Mouse (Mus musculus) erythroblast, embryonic 14.5 days (primary cell): ENCODE measurements at regions not wholly inside any gene's neighbourhood (a gene's known extent, or its start where the extent isn't known, plus 50 kb on each side); places are given as distances from the start of the nearest gene placed in this dataset.

Source experiments
- GATA1 ChIP-seq: IDR thresholded peaks from 2 replicates; pipeline ENCODE4 v1.6.1; 2012; ENCODE audit warnings: low read length, inconsistent platforms, mixed read lengths
- TAL1 ChIP-seq: IDR thresholded peaks from 3 replicates; pipeline ENCODE4 v1.6.1; 2012; ENCODE audit warnings: low read length, inconsistent platforms, mixed read lengths

DNA sequence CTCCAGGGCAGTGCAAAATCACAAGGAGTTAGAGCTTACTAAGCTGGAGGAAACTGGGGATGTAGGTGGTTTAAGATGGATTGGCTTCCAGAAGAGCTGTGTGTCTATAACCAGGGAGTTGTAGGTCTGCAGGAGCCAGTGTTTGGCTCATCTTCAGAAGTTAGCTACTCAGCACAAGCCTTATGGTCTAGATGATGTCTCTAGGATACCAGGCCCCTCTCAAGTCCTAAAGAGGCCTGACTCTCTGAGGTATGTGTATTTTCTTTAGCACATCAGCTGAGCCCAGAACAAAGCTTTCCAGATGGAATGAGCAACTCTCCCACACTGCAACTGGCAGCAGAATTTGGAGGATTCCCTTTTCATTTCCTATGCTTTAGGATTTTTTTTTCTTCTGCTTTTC lies 680.3 kb downstream of the Bcl11a start:
- TF ChIP-seq GATA1 (no peak), TAL1 (no peak)
